Mouse (Mus musculus) heart, postnatal 36 days (tissue): Measurements from ENCODE around the gene Klhdc2. TPM values are rescaled to one million over a fixed set of nuclear protein-coding genes. Genes with fewer than 3 reads are reported as not detected.

Experiments used
- DNase-seq, 2 experiments: peaks; one replicate each; pipeline ENCODE4 v3.0.0; 2021 to 2022
- intact Hi-C: fragments of 180-260 bp; cut with DNase I; formaldehyde crosslinking; loops from one replicate; pipeline ENCODE4 v1.15.1; 2025
- total RNA-seq, 2 experiments: library from RNA; stranded (reverse); gene quantifications; 2 replicates each; pipeline ENCODE4 v1.2.3; 2021

Klhdc2 gene
- 100 to 1,000 TPM; 105 to 110 TPM for total RNA-seq

DNA sequence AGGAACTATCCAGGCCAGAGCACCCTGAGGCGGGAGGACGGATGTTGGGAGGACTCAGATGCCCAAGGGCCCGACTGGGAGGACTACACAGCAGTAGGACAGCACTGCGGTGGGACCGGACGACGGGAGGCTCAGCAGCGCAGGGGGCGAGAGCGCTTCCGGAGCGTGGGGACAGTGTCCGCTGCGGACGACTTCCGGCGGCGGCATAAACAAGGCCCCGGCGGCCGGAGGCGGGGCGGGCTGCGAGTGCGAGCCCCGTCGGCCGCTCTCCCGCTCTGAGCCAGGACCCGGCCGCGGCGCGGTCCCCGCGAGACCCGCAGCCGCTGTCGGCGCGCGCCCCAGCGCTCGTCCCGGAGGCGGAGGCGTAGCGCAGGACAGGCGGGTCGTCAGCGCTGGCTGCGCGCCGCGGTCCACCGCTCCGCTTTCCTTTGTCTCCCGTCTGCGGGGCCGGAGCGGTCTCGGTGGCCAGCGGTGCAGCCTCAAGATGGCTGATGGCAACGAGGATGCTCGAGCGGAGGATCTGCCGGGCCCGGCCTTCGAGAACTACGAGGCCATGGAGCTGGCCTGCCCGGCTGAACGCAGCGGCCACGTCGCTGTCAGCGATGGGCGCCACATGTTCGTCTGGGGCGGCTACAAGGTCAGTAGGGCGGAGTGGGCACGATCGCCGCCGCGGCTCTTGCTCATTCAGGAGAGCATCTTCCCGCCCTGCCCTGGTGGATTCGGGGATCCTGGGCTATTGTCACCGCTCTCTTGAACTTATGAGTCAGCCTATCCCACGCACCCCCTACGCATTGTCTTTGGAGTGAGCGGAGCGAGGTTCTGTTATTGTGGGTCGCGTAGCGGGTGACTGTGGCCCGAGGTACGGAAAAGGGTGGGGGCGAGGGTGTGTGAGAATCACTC is at the start of gene Klhdc2:
Gene Klhdc2, plus strand, starts transcription at position 171 of the 900 bp plus-strand sequence.
- intact Hi-C loops, result loop anchor here (2.0 to 5.0 kb wide), 3 partner anchors 56 to 99 kb away; partner anchors contain the start of genes Dnaaf2, Gm49383, Klhdc1 and Pole2

DNA sequence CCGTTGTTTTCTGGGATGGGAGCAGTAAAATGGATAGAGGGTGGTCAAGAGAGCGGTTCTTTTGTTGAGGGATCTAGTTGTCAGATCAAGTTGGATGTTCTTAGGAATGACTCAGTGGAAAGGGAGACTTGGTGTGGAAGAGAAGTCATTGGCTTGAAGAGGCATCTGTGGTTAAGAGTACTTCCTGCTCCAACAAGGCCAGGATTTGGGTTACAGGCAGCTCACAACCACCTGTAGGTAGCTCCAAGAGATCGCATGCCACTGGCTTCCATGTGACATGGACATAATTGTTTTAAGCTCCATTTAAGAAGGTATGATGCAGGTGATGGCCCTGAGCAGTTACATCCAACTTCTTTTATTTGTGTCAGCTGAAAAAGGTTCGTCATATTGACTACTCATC is 46.7 kb upstream of the Klhdc2 start:
- intact Hi-C loops, result no loop called here
- no peak for DNase-seq

More for the DNA sequence above, at the start of gene Klhdc2:
- DNase-seq, result peak; percentile 85 to 89

DNA sequence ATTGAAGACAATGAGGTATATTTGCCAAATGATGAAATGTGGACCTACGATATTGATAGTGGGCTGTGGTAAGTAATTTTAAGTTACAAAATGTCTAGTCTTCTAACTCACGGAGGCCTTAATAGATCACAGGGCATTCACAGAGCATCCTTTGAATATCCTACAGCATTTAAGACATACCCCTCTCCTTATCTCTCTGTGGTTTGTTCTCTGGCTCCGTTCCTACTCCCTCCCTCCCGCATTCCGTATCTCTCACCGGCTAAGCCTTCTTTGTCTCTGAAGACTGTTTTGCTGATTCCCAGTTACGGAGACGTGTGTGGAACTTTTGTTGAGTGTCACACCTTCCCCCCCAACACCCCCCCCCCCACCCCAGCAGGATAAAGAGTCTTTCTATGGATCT is 45.7 kb upstream of the Klhdc2 start:
- DNase-seq, result no peak
- intact Hi-C loops, result no loop called here

DNA sequence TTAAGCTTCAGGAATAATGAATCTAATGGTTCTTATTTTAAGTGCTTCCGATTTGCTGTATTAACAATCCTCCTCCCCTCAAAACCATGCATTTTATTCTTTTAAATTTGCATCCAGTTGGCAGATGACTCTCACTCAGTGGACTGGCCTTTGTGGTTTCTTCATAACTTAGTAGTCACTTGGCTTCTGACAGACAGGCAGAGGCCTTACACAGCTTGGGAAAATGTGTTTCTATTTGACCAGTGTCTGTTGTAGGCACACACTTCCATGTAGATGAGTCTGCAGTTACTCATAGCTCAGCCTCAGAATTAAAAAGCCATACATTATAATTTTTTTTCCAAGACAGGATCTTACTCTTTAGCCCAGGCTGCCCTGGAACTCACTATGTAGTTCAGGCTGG is 42.7 kb upstream of the Klhdc2 start:
- DNase-seq, result no peak
- intact Hi-C loops, result no loop called here

DNA sequence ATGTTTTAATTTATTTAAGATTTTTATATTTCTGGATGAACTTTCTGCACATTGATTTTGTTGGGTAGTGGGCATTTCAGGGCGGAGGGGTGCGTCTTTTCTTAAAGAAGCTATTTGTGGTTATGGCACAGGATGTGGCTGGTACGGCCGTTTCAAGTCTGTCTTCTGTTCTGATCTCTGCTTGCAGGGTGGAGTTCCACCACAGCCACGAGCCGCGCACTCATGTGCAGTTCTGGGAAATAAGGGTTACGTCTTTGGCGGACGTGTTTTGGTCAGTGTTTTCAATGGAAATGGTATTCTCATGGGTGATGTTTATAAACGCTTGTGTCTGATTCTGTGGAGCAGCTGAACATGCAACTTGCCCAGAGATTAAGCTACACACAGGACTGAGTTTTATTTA is 38.6 kb upstream of the Klhdc2 start:
- intact Hi-C loops, result no loop called here
- no peak for DNase-seq

DNA sequence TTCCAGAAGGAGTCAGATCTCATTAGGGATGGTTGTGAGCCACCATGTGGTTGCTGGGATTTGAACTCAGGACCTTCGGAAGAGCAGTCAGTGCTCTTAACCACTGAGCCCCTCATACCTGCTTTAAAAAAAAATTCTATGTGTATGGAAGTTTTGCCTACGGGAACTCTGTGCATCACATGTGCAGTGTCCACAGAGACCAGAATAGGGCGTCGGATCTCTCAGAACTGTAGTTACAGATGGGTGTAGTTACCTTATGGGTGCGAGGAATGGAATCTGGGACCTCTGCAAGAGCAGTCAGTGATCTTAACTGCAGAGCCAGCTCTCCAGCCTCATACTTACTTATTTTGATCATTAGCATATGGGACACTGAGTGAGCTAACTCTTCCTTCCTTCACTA is 34.2 kb upstream of the Klhdc2 start:
- DNase-seq, result no peak
- intact Hi-C loops, result no loop called here

DNA sequence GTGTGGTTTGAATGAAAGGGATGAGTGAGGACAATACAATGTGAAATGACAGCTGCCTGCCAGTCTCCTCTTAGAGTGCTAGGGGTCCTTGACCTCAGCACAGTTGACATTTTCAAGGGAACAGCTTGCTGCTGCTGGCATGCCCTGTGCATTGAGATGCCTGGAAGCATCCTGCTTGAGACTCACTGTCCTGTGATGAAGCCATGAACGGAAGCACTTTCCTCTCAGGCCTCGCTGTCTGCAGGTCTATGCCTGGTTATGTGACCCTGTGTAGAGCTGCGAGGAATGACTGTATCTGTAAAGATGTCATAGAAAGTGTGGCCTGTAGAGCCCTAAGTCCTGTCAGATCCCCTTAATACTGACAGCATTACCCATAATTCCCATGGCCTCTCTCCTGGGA is 31.4 kb upstream of the Klhdc2 start:
- intact Hi-C loops, result no loop called here

DNA sequence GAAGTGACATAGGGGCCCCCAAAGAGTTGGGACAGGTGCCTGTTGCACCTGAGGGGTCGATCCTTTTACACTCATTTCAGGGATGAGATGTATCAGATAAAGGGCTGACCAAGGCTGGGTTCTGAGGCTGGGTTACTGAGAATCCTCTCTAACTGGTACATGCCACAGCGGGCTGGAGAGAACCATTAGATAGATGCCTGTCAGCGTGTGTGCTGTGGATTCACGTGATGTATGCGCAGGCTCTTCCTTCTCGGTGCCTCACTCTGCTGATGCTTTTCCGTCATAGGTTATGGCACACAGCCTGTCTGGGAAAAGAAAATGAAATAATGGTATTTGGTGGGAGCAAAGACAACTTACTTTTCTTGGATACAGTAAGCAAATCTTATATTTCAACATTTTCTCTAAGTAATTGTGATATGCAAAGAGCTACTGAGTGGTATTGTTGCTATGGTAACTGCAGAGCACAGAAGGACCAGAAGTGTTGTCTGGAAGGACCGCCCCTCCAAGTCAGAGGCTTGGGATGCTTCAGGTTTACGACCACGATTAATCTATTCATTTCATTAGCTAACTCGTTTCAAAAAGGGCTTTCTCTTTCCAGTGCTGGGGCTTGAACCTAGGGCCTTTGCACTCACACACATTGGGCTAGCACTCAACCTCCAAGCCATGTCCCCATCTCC is 28.4 kb upstream of the Klhdc2 start:
- intact Hi-C loops, result no loop called here
- no peak for DNase-seq

More for the DNA sequence above, 31.4 kb upstream of the Klhdc2 start:
- no peak for DNase-seq

DNA sequence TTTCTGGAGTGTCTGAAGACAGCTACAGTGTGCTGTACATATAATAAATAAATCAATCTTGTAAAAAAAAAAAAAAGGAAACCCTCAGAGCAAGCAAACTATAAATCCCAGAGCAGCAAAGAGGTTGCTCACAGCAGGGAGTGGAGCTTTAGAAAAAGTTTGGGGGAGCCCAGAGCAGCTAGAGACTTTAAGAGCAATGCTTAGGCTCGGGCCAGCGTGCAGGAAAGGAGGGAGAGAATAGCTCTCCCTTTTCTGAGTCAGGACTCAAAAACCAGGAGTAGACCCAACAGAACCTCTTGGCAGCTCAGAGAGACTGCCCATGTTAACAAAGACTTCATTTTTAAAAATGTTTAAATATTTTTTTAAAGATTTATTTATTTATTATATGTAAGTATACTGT is 27.5 kb upstream of the Klhdc2 start:
- intact Hi-C loops, result no loop called here
- no peak for DNase-seq

DNA sequence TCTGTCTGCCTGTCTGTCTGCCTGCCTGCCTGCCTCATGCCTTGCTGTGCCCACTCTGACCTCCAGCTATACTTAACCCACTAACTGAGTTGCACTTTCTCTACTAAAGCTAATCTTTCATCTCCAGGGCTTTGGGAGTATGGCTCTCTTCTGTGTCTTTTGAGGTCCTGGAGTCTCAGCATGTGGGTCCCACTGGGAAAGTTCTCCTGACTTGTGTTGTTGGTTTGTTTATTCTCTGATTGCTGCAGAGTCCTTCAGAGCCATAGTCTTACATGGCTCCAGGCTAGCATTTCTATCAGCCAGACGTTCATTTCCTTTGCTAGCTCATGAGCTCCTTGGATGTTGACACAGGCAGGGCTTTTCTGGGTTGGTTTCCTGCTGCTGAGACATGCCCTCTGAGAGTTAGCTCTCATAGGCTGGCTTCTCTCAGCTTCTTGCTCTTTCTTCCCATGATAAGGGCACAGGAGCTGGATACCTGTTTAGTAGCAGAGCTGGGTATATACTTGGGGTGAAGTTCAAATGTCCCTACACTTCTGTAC is 16.5 kb upstream of the Klhdc2 start:
- intact Hi-C loops, result no loop called here
- no peak for DNase-seq

DNA sequence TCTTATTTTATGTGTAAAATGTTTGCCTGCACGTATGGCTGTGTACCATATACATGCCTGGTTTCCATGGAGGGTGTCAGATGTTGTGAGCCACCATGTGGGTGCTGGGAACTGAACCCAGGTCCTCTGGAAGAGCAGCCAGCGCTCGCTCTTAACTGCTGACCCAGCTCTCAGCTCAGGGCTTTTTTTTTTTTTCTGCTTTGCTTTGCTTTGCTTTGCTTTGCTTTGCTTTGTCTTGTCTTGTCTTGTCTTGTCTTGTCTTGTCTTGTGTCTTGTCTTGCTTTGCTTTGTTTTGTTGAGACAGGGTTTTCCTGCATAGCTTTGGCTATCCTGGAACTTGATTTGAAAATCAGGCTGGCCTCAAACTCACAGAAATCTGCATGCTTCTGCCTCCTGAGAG is 15.6 kb upstream of the Klhdc2 start:
- no peak for DNase-seq
- intact Hi-C loops, result no loop called here

DNA sequence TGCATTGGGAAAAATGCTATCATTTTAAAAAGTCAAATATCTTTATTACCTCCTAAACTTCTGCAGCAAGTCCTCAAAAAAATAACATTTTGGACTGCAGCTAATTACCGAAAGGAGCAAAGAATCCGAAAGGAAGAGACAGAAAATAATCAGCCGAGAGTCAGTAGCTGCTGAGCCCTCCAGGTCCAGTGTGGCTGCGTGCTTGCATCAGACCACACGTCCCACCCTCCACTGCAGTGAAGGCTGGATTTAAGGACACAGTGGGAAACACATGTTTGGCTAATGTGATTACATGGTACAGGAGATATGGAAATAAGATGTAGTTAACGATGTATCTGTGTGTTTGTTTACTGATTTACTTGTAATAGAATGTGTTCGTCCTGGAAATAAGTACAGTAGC is 13.3 kb upstream of the Klhdc2 start:
- intact Hi-C loops, result no loop called here
- DNase-seq, result no peak

DNA sequence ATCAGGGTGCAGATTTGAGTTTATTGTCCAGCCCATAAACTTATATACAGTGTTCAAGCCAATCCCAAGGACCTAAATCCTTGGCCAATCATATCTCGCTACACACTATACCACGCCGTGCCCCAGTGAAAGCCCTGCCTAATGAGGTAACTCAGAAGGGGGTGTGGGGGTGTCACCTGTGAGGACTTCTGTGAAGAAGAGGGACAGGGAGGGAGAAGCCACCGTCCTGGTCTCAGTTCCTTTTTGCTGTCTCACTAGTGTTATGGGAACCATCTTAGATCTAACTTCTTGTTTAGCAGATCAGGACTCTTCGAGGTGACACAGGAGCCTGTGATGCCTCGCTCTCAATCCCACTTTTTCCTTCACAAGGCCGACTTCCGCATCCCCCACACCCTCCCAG is 8.9 kb upstream of the Klhdc2 start:
- intact Hi-C loops, result no loop called here
- no peak for DNase-seq

DNA sequence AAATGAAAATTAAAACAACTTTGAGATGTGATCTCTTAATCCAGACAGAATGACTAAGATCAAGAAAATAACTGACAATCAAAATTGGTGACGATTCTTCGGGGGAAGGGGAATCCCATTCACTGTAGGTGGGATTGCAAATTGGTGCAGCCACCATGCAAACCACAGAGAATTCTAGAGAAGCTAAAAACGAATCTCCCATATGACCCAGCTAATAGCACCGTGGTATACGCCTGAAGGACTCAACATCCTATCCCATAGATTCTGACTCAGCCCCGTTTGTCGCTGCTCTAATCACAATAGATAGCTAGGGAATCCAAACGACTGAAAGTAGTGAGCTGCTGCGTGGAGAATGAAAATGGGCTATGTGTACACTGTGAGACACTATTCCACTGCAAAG is 7.8 kb upstream of the Klhdc2 start:
- no peak for DNase-seq
- intact Hi-C loops, result no loop called here

DNA sequence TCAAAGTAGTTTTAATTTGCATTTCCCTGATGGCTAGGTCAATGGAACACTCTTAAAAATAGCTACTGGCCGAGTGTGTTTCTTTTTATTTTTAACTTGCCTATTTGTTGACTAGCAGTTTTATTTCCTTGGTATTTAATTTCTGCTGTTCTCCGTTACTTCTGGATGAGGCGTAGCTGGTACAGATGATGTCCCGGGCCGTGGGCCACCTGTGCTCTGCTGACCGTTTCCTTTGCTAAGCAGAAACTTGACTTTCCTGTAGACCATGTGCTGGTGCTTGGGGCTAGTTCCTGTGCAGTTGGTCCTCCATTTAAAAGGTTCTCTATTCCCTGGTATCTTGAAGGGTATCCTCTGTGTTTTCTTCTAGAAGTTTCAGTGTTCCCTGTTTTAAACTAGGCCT is 4.1 kb upstream of the Klhdc2 start:
- intact Hi-C loops, result no loop called here
- DNase-seq, result no peak

DNA sequence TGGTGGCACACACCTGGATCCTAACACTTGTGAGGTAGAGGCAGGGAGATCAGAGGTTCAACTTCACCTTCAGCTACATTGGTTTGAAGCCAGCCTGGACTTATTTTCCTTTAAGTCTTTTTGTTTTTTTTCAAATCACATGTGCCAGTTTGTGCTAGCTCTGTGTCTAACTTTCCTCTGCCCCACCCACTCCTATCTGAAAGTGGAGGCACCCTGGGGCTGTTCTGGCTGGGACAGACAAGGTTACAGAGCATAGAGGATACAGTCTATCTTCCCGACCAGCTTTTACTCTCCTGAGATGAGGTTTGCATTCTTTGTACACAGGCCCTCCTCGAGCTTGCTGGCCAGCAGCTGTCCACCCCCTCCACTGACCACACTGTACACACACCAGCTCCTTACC is 2.7 kb upstream of the Klhdc2 start:
- intact Hi-C loops, result no loop called here
- DNase-seq, result no peak

DNA sequence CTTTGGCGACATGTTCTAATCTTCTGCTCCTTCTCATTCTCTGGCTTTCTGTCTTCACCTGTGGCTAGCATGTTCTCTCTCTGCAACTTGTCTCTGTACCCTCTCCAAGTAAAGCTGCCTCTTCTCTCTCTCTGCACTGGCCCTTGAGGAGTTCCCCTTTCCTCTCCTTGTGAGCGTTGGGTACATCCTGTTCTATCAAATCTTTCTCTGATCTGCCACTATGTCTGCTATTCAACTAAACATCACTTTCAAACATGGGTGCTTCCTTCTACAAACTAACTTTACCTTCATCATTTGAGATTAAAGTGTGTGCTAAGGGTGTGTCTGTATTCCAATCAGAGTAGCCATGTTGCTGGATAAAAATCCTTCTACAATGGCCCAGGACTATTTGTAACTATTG is 1.5 kb upstream of the Klhdc2 start:
- intact Hi-C loops, result loop anchor here (5.0 kb wide), 2 partner anchors 68 to 98 kb away; partner anchors contain the start of genes Dnaaf2, Gm49383 and Pole2
- DNase-seq, result no peak

DNA sequence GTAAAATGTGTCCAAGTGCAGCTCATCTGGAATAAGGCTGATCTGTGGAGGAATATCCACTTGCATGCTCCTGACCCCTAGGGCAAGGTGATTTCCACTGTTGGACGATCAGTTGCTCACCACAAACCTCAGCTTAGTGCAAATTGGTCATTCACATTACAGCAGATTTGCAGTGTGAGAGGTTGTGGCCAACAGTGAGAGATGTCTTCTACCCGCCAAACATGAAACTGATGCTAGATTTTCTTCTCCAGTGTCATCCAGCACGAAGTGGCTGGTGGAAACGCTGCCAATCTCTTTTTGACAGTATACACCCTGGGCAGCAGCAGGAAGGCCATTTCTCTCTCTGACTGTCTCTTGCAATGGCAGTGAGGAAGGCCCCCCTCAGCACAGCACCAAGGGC is 830 bp upstream of the Klhdc2 start:
- no peak for DNase-seq
- intact Hi-C loops, result loop anchor here (2.0 to 5.0 kb wide), 3 partner anchors 55 to 98 kb away; partner anchors contain the start of genes Dnaaf2, Gm49383, Klhdc1 and Pole2

DNA sequence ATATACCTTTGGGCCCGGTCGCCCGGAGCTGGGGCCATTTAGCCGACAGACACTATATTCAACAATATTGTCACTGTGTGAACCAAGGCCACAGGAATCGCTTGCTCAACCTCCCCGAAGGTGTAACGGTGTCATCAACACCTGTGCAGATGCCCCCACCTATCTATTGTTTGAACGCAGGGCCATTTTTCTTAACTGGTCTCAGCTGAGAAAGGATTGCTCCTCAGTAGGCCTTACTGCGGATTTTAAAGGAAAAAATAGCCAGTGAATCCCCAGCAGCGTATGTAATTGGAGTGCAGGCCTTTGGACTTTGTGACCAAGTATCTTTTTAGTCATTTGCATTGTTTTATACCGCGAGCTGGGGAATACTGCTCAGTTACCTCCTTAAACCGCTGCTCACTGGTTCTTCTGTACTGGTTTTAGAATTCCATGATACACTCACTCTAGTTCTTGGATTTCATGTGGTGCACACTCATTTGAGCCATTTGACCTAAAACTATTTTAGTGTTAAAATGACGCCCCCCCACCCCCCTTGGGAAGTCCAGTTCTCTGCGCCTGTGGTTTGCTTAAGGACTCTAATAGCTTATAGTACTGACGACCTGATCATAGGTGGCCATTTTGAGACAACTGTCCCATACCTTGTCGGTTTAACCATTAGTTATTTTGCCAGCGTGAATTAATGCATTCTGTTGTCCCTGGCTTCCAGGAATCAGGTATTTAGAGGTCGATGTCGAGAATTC is 1.1 kb downstream of the Klhdc2 start:
- no peak for DNase-seq
- intact Hi-C loops, result loop anchor here (2.0 to 5.0 kb wide), 3 partner anchors 57 to 100 kb away; partner anchors contain the start of genes Dnaaf2, Gm49383, Klhdc1 and Pole2

DNA sequence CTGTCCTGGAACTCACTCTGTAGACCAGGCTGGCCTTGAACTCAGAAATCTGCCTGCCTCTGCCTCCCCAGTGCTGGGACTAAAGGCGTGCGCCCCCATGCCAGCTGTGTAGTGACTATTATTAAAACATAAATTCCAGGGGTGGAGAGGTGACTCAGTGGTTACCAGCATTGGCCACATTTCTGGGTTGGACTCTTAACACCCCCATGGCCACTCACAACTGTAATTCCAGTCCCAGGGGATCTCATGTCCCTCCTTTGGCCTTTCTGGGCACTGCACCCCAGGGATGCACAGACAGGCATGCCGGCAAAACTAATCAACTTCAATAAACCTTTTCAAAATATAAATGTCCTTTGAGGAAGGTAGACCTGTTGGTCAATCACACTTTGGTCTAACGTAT is 1.8 kb downstream of the Klhdc2 start:
- DNase-seq, result no peak
- intact Hi-C loops, result loop anchor here (5.0 kb wide), 2 partner anchors 71 to 101 kb away; partner anchors contain the start of genes Dnaaf2, Gm49383 and Pole2
